ENCODE assay signal across 12 mouse cellular contexts in genomic region chr12:52587473-52588010, GRCm38 (mm10).
A peak's percentile ranks its signal among the peaks of the same experiment; 100 is the strongest.
DNase-seq lines count a peak whose midpoint lies in the region; ATAC-seq lines count a peak whose summit lies in the region.
"Had no signal": no experiment of that assay in that cellular context is flagged by ENCODE, and none has a peak within 500 bp of the region (broad histone marks: within the 10 kb centered on the region; RNA-seq: fewer than 3 reads in every experiment).

No protein-coding gene starts in this region.

- ATAC-seq in CD4-positive, CD25-positive, alpha-beta regulatory T cell, adult 4 months = peak; percentile 37
- ATAC-seq in inflammation-experienced regulatory T-cells, adult 6 months = peak; percentile 43

- DNase-seq in embryo, embryonic 11 days = peak; percentile 8
- DNase-seq in embryo, embryonic 10.5 days (ENCODE audit: low spot score) = no peak
- peak; percentile 12 to 15 for DNase-seq in layer of hippocampus, postnatal 36 days
- no peak for DNase-seq in layer of hippocampus, postnatal 25 days (ENCODE audit: extremely low spot score in 1 of 2, low spot score in 1 of 2)
- no peak for DNase-seq in ovary, postnatal 10 days (ENCODE audit: low spot score)
- DNase-seq in urinary bladder, postnatal 10 days (ENCODE audit: low spot score) = no peak
- DNase-seq: adrenal gland, adult 8-10 months; B cell, adult 2 months; kidney, adult 8-10 months; thymus, postnatal 14 days had no signal

Comparison
In these comparisons a context has a peak if more than half of its experiments do, and no peak if none do; other contexts are left out.
1. DNase-seq: peak in embryo, embryonic 11 days (single experiment) and layer of hippocampus, postnatal 36 days (2 of 2); none in embryo, embryonic 10.5 days (single experiment), layer of hippocampus, postnatal 25 days (0 of 2), ovary, postnatal 10 days (single experiment) and urinary bladder, postnatal 10 days (single experiment).